Mouse (Mus musculus) kidney, embryonic 14.5 days (tissue): ENCODE measurements at regions not wholly inside any gene's neighbourhood (a gene's known extent, or its start where the extent isn't known, plus 50 kb on each side); places are given as distances from the start of the nearest gene placed in this dataset.

Experiments used
- ATAC-seq: fragments of 200-750 bp; cut with Nextera tagmentation; 2 replicates; pipeline ENCODE4 v1.8.0; 2017; ENCODE audit warnings: moderate number of reproducible peaks, mild to moderate bottlenecking, moderate TSS enrichment, moderate library complexity; ENCODE audit not compliant: low FRiP score, low TSS enrichment
- H3K27ac ChIP-seq: fragments of 300-500 bp; sonication (generic); 2 replicates; pipeline ENCODE4 v1.5.1; 2014; ENCODE audit warnings: low read depth, mild to moderate bottlenecking, low read length, moderate library complexity, mixed read lengths
- H3K27me3 ChIP-seq: fragments of 300-500 bp; sonication (generic); 2 replicates; pipeline ENCODE4 v1.6.1; 2014; ENCODE audit warnings: mild to moderate bottlenecking, low read length; ENCODE audit not compliant: control insufficient read depth, insufficient read depth
- H3K36me3 ChIP-seq: fragments of 300-500 bp; sonication (generic); 2 replicates; pipeline ENCODE4 v1.6.1; 2014; ENCODE audit warnings: low read length, mixed read lengths; ENCODE audit not compliant: control insufficient read depth, insufficient read depth
- H3K4me1 ChIP-seq: fragments of 300-500 bp; sonication (generic); 2 replicates; pipeline ENCODE4 v1.6.1; 2014; ENCODE audit warnings: low read length, mixed read lengths; ENCODE audit not compliant: control insufficient read depth, insufficient read depth
- H3K4me2 ChIP-seq: fragments of 300-500 bp; sonication (generic); replicated peaks from 2 replicates; pipeline ENCODE4 v1.6.1; 2014; ENCODE audit warnings: low read depth, mild to moderate bottlenecking, low read length
- H3K4me3 ChIP-seq: fragments of 300-500 bp; sonication (generic); 2 replicates; pipeline ENCODE4 v1.5.1; 2014; ENCODE audit warnings: mild to moderate bottlenecking, low read length
- H3K9ac ChIP-seq: fragments of 300-500 bp; sonication (generic); 2 replicates; pipeline ENCODE4 v1.6.1; 2014; ENCODE audit warnings: low read depth, mild to moderate bottlenecking, low read length, moderate library complexity
- H3K9me3 ChIP-seq: fragments of 300-500 bp; sonication (generic); 2 replicates; pipeline ENCODE4 v1.6.1; 2016; ENCODE audit warnings: low read length; ENCODE audit not compliant: control insufficient read depth
- WGBS: fragments of 180-500 bp; shearing (Covaris S2); extraction: QIAGEN DNeasy Blood & Tissue Kit; methylation state at CpG from one replicate; pipeline ENCODE4 v1.1.7; 2014; 5-methylcytosine and 5-hydroxymethylcytosine counted together

DNA sequence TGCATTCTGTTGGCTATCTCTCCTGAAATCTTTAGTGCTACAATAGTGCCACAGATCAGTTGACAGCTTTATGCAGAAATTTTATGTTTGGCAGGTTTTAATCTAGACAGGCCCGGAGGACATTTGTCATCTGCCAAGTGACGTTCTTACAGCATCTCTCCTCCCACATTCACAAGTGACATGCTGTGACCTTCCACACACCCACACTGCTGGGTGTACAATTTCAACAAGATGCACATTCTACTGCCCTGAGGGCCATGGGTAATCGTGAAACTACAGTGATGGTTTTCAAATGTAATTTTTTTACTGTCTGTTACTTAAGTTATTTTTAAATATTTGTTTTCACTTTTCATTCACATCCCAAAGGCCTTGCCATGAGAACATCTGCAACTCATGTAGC lies 639.2 kb upstream of the Gm11114 start:
- Histone ChIP-seq H3K27me3 (no peaks in the 10 kb centered on the region), H3K27ac (no peak overlapping the region), H3K4me2 (no peak overlapping the region), H3K36me3 (no peaks in the 10 kb centered on the region), H3K4me3 (no peak overlapping the region), H3K9me3 (no peaks in the 10 kb centered on the region), H3K9ac (no peak overlapping the region), H3K4me1 (no peaks in the 10 kb centered on the region)
- peak; percentile 89; the same call in 1 of the 2 replicates for ATAC-seq
- WGBS, result 19% methylated on average over 3 of the region's 3 CpGs

GRCm38 (mm10) chr9:84678416-84678815 lies 634.2 kb upstream of the Gm11114 start:
- WGBS, result 98% methylated on average over 1 of the region's 1 CpGs
- Histone ChIP-seq H3K27ac (no peak overlapping the region), H3K4me3 (no peak overlapping the region), H3K4me2 (no peak overlapping the region), H3K4me1 (no peaks in the 10 kb centered on the region), H3K27me3 (no peaks in the 10 kb centered on the region), H3K36me3 (no peaks in the 10 kb centered on the region), H3K9me3 (no peaks in the 10 kb centered on the region), H3K9ac (no peak overlapping the region)
- no peak for ATAC-seq

- Histone ChIP-seq H3K27me3 (no peaks in the 10 kb centered on the region), H3K9me3 (no peaks in the 10 kb centered on the region), H3K4me2 (no peak overlapping the region), H3K36me3 (no peaks in the 10 kb centered on the region), H3K4me1 (no peaks in the 10 kb centered on the region), H3K27ac (no peak overlapping the region), H3K9ac (no peak overlapping the region), H3K4me3 (no peak overlapping the region)
- ATAC-seq, result peak; percentile 90
- 46% methylated on average over 3 of the region's 3 CpGs for WGBS
Measured at GRCm38 (mm10) chr9:84718615-84719191, 593.9 kb upstream of the Gm11114 start.

GRCm38 (mm10) chr9:84719396-84719795 lies 593.2 kb upstream of the Gm11114 start:
- WGBS, result 71% methylated on average over 3 of the region's 3 CpGs
- no peak overlapping the region for H3K4me2 ChIP-seq
- no peak overlapping the region for H3K4me3 ChIP-seq
- H3K36me3 ChIP-seq, result no peaks in the 10 kb centered on the region
- ATAC-seq, result no peak
- no peaks in the 10 kb centered on the region for H3K4me1 ChIP-seq
- H3K27ac ChIP-seq, result no peak overlapping the region
- H3K9ac ChIP-seq, result no peak overlapping the region
- H3K27me3 ChIP-seq, result no peaks in the 10 kb centered on the region
- H3K9me3 ChIP-seq, result no peaks in the 10 kb centered on the region

- 86% methylated on average over 2 of the region's 2 CpGs for WGBS
- H3K4me1 ChIP-seq, result no peaks in the 10 kb centered on the region
- no peak overlapping the region for H3K4me2 ChIP-seq
- no peaks in the 10 kb centered on the region for H3K27me3 ChIP-seq
- no peaks in the 10 kb centered on the region for H3K36me3 ChIP-seq
- ATAC-seq, result no peak
- H3K9me3 ChIP-seq, result no peaks in the 10 kb centered on the region
- no peak overlapping the region for H3K4me3 ChIP-seq
- no peak overlapping the region for H3K27ac ChIP-seq
- no peak overlapping the region for H3K9ac ChIP-seq
Measured at GRCm38 (mm10) chr9:84720454-84720853, 592.1 kb upstream of the Gm11114 start.

DNA sequence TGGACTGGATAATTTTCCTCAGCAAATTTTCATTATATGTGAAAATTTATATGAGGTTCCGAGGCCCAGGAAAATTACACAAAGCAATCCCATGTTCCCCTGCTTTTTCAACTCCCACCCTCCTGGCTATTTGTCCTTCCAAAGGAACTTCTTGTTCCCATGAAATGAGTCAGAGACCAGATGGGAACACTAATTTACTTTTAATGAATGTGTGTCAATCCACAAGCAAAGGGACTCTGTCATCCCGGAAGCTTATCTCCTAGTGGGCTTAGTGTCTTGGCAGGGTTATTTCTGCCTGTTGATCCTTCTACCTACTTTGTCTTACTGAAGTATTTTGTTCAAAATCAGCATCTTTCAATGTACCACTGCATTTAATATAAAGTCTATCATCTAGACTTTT lies 573.3 kb upstream of the Gm11114 start:
- no peaks in the 10 kb centered on the region for H3K9me3 ChIP-seq
- no peak overlapping the region for H3K4me2 ChIP-seq
- H3K27ac ChIP-seq, result no peak overlapping the region
- no peak overlapping the region for H3K4me3 ChIP-seq
- no peaks in the 10 kb centered on the region for H3K36me3 ChIP-seq
- ATAC-seq, result no peak
- WGBS, result 78% methylated on average over 2 of the region's 2 CpGs
- H3K4me1 ChIP-seq, result no peaks in the 10 kb centered on the region
- H3K9ac ChIP-seq, result no peak overlapping the region
- H3K27me3 ChIP-seq, result no peaks in the 10 kb centered on the region

DNA sequence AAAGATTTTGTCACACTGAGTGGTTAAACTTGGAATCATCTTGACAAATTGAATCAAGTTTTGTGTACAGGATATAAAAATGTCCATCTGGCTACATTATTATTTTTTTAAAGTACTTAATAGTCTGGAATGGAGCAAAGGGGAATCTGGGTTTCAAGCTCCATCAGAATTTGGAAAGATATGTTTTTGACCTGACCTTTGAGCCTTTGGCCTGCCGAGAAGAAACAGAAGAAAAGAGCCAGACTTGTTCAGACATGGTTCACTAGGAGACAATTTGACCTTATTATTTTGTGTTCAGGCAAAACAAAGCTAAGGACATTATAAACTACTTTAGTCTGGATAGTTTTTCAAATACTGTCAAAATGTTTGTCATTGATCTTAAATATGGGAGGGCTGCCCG lies 572.2 kb upstream of the Gm11114 start:
- no peaks in the 10 kb centered on the region for H3K36me3 ChIP-seq
- H3K4me3 ChIP-seq, result no peak overlapping the region
- no peak overlapping the region for H3K9ac ChIP-seq
- H3K4me2 ChIP-seq, result no peak overlapping the region
- ATAC-seq, result no peak
- H3K27ac ChIP-seq, result no peak overlapping the region
- no peaks in the 10 kb centered on the region for H3K4me1 ChIP-seq
- WGBS, result 63% methylated on average over 2 of the region's 2 CpGs
- H3K27me3 ChIP-seq, result no peaks in the 10 kb centered on the region
- no peaks in the 10 kb centered on the region for H3K9me3 ChIP-seq

DNA sequence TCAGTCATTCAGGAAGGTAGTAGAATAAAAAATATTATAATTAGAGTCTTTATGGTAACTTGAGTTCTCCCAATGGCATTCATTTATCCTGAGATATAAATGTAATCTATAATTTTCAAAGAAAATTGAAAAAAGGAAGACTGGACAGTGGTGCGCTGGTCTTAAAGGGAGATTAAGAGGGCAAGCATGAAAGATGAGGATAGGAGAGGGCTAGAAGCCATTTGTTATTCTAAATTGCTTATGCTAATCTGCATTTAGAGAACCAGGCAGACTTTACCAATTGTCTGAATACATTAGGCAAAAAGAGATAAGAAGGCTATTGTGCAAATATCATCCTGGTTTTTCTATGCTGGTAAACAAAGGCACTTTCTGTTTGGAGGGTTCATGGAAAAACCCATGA lies 558.2 kb upstream of the Gm11114 start:
- ATAC-seq, result no peak
- no peak overlapping the region for H3K4me2 ChIP-seq
- no peaks in the 10 kb centered on the region for H3K36me3 ChIP-seq
- no peak overlapping the region for H3K9ac ChIP-seq
- no peak overlapping the region for H3K4me3 ChIP-seq
- no peaks in the 10 kb centered on the region for H3K27me3 ChIP-seq
- H3K27ac ChIP-seq, result no peak overlapping the region
- H3K9me3 ChIP-seq, result no peaks in the 10 kb centered on the region
- 73% methylated on average over 1 of the region's 1 CpGs for WGBS
- H3K4me1 ChIP-seq, result no peaks in the 10 kb centered on the region

DNA sequence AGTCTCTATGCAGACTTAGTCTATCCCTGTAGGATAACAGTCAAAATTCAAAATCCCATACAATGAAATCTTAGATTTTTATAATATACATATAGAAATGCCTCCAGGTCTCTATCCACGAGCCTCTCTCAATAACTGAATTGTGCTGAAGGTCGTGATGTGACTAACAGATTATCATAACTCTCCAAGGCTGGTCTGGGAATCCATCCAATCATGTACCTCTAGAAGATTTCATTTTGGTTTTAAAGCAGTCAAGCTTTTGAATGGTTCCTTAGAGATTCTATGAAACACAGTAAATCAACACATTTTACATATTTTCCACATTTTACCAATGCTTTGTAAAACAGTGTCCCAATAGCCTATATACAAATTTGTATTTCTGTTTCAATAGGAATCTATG lies 557.7 kb upstream of the Gm11114 start:
- no peaks in the 10 kb centered on the region for H3K4me1 ChIP-seq
- H3K9ac ChIP-seq, result no peak overlapping the region
- no peaks in the 10 kb centered on the region for H3K9me3 ChIP-seq
- no peak for ATAC-seq
- no peak overlapping the region for H3K4me2 ChIP-seq
- WGBS, result 70% methylated on average over 2 of the region's 2 CpGs
- H3K4me3 ChIP-seq, result no peak overlapping the region
- H3K36me3 ChIP-seq, result no peaks in the 10 kb centered on the region
- no peak overlapping the region for H3K27ac ChIP-seq
- H3K27me3 ChIP-seq, result no peaks in the 10 kb centered on the region
